Mouse (Mus musculus) hindbrain, postnatal 0 days (tissue): ENCODE measurements at regions not wholly inside any gene's neighbourhood (a gene's known extent, or its start where the extent isn't known, plus 50 kb on each side); places are given as distances from the start of the nearest gene placed in this dataset.
"Not testable (repeated sequence)": the region's sequence is repeated elsewhere in the genome, so short reads cannot be mapped to it uniquely, and the experiment has no call there.

Experiments used
- ATAC-seq: fragments of 200-750 bp; cut with Nextera tagmentation; 2 replicates; pipeline ENCODE4 v1.8.0; 2017; ENCODE audit warnings: mild to moderate bottlenecking, moderate TSS enrichment, moderate library complexity
- DNase-seq: peaks from one replicate; pipeline ENCODE4 v3.0.0-alpha.2; 2015; ENCODE audit warnings: low spot score
- H3K27ac ChIP-seq: fragments of 300-500 bp; sonication (generic); 2 replicates; pipeline ENCODE4 v1.5.1; 2014; ENCODE audit warnings: mild to moderate bottlenecking
- H3K27me3 ChIP-seq: fragments of 300-500 bp; sonication (generic); 2 replicates; pipeline ENCODE4 v1.6.1; 2014; ENCODE audit warnings: low read length, mixed read lengths; ENCODE audit not compliant: insufficient read depth
- H3K36me3 ChIP-seq: fragments of 300-500 bp; sonication (generic); 2 replicates; pipeline ENCODE4 v1.6.1; 2014; ENCODE audit warnings: low read length, mixed read lengths; ENCODE audit not compliant: insufficient read depth
- H3K4me1 ChIP-seq: fragments of 300-500 bp; sonication (generic); 2 replicates; pipeline ENCODE4 v1.6.1; 2014; ENCODE audit warnings: antibody characterized with exemption, low read length, mixed read lengths; ENCODE audit not compliant: insufficient read depth
- H3K4me2 ChIP-seq: fragments of 300-500 bp; sonication (generic); 2 replicates; pipeline ENCODE4 v1.6.1; 2014; ENCODE audit warnings: low read depth, mild to moderate bottlenecking, low read length, moderate library complexity, mixed read lengths
- H3K4me3 ChIP-seq: fragments of 300-500 bp; sonication (generic); 2 replicates; pipeline ENCODE4 v1.5.1; 2014; ENCODE audit warnings: low read length
- H3K9ac ChIP-seq: fragments of 300-500 bp; sonication (generic); replicated peaks from 2 replicates; pipeline ENCODE4 v1.6.1; 2014; ENCODE audit warnings: mild to moderate bottlenecking, low read length, moderate library complexity, mixed read lengths
- H3K9me3 ChIP-seq: fragments of 300-500 bp; sonication (generic); 2 replicates; pipeline ENCODE4 v1.6.1; 2016; ENCODE audit warnings: low read length, mixed read lengths
- CTCF ChIP-seq: IDR thresholded peaks from 2 replicates; pipeline ENCODE4 v1.5.1; 2016; ENCODE audit warnings: antibody characterized with exemption, control low read depth, low read depth
- WGBS: fragments of 180-500 bp; shearing (Covaris S2); extraction: QIAGEN DNeasy Blood & Tissue Kit; methylation state at CpG from one replicate; pipeline ENCODE4 v1.1.7; 2014; 5-methylcytosine and 5-hydroxymethylcytosine counted together

GRCm38 (mm10) chr12:65455683-65456082 is 230.4 kb downstream of the Wdr20rt start:
- no peak for TF ChIP-seq CTCF
- H3K36me3 ChIP-seq = no peaks in the 10 kb centered on the region
- no peaks in the 10 kb centered on the region for H3K4me1 ChIP-seq
- WGBS = 92% methylated on average over 3 of the region's 3 CpGs
- H3K4me3 ChIP-seq = no peak overlapping the region
- H3K27me3 ChIP-seq = no peaks in the 10 kb centered on the region
- H3K9me3 ChIP-seq = no peaks in the 10 kb centered on the region
- DNase-seq = no peak
- H3K27ac ChIP-seq = no peak overlapping the region
- no peak for ATAC-seq
- no peak overlapping the region for H3K9ac ChIP-seq
- no peak overlapping the region for H3K4me2 ChIP-seq

GRCm38 (mm10) chr12:65456956-65457355 is 231.6 kb downstream of the Wdr20rt start:
- Histone ChIP-seq H3K4me3 (no peak overlapping the region), H3K4me2 (no peak overlapping the region), H3K27me3 (no peaks in the 10 kb centered on the region), H3K4me1 (no peaks in the 10 kb centered on the region), H3K9ac (no peak overlapping the region), H3K9me3 (no peaks in the 10 kb centered on the region), H3K27ac (no peak overlapping the region), H3K36me3 (no peaks in the 10 kb centered on the region)
- no peak for TF ChIP-seq CTCF
- DNase-seq (no peak), ATAC-seq (no peak)
- 81% methylated on average over 3 of the region's 3 CpGs for WGBS

GRCm38 (mm10) chr12:65464246-65464645 is 238.9 kb downstream of the Wdr20rt start:
- TF ChIP-seq CTCF = no peak
- 70% methylated on average over 2 of the region's 2 CpGs for WGBS
- DNase-seq (no peak), ATAC-seq (no peak)
- H3K4me2 ChIP-seq = no peak overlapping the region
- no peak overlapping the region for H3K4me3 ChIP-seq
- H3K27me3 ChIP-seq = no peaks in the 10 kb centered on the region
- H3K9ac ChIP-seq = no peak overlapping the region
- H3K27ac ChIP-seq = no peak overlapping the region
- H3K4me1 ChIP-seq = no peaks in the 10 kb centered on the region
- H3K36me3 ChIP-seq = no peaks in the 10 kb centered on the region
- no peaks in the 10 kb centered on the region for H3K9me3 ChIP-seq

GRCm38 (mm10) chr12:65478674-65479073 is 253.4 kb downstream of the Wdr20rt start:
- H3K4me1 ChIP-seq, H3K27me3 ChIP-seq, ATAC-seq, H3K9me3 ChIP-seq, H3K36me3 ChIP-seq, H3K27ac ChIP-seq, H3K9ac ChIP-seq, DNase-seq, H3K4me3 ChIP-seq, H3K4me2 ChIP-seq: not testable (repeated sequence)
- WGBS = 58% methylated on average over 9 of the region's 9 CpGs

GRCm38 (mm10) chr12:65480829-65481228 is 255.5 kb downstream of the Wdr20rt start:
- H3K27me3 ChIP-seq = no peaks in the 10 kb centered on the region
- no peak overlapping the region for H3K4me3 ChIP-seq
- no peaks in the 10 kb centered on the region for H3K36me3 ChIP-seq
- ATAC-seq (no peak), DNase-seq (no peak)
- H3K4me1 ChIP-seq = no peaks in the 10 kb centered on the region
- H3K9me3 ChIP-seq = no peaks in the 10 kb centered on the region
- H3K4me2 ChIP-seq = no peak overlapping the region
- 81% methylated on average over 4 of the region's 4 CpGs for WGBS
- TF ChIP-seq CTCF = no peak
- no peak overlapping the region for H3K27ac ChIP-seq
- no peak overlapping the region for H3K9ac ChIP-seq

GRCm38 (mm10) chr12:65491092-65491491 is 265.8 kb downstream of the Wdr20rt start:
- no peak for ATAC-seq
- no peak for DNase-seq
- TF ChIP-seq CTCF = no peak
- Histone ChIP-seq H3K36me3 (no peaks in the 10 kb centered on the region), H3K4me1 (no peaks in the 10 kb centered on the region), H3K27me3 (no peaks in the 10 kb centered on the region), H3K4me2 (no peak overlapping the region), H3K27ac (no peak overlapping the region), H3K9ac (no peak overlapping the region), H3K4me3 (no peak overlapping the region), H3K9me3 (no peaks in the 10 kb centered on the region)
- WGBS = 80% methylated on average over 2 of the region's 2 CpGs

GRCm38 (mm10) chr12:65494388-65495030 is 269.2 kb downstream of the Wdr20rt start:
- no peak for ATAC-seq
- Histone ChIP-seq H3K36me3 (no peaks in the 10 kb centered on the region), H3K27ac (no peak overlapping the region), H3K9me3 (no peaks in the 10 kb centered on the region), H3K4me1 (no peaks in the 10 kb centered on the region), H3K27me3 (no peaks in the 10 kb centered on the region), H3K4me2 (no peak overlapping the region), H3K9ac (no peak overlapping the region), H3K4me3 (no peak overlapping the region)
- TF ChIP-seq CTCF = no peak
- WGBS = 92% methylated on average over 5 of the region's 5 CpGs
- DNase-seq = no peak
